Mouse (Mus musculus): ENCODE results near the gene Aldh16a1.

Gene Aldh16a1

GRCm38 (mm10) chr7:45091001-45091990, 63.1 kb downstream of the Aldh16a1 start:
- DNase-seq (ENCODE audit: low read depth, low spot score): no peak

Data from skeletal muscle tissue, adult 2 months (tissue).